Mouse (Mus musculus): ENCODE measurements at regions not wholly inside any gene's neighbourhood (a gene's known extent, or its start where the extent isn't known, plus 50 kb on each side); places are given as distances from the start of the nearest gene placed in this dataset.
"Not testable (repeated sequence)": the region's sequence is repeated elsewhere in the genome, so short reads cannot be mapped to it uniquely, and the experiment has no call there.

GRCm38 (mm10) chr7:118320307-118320706, 76.8 kb upstream of the Smg1 start:
- Histone ChIP-seq H3K4me3 (no peak overlapping the region), H3K27me3 (no peaks in the 10 kb centered on the region), H3K4me1 (no peaks in the 10 kb centered on the region), H3K36me3 (no peaks in the 10 kb centered on the region), H3K4me2 (replicated peaks) (no peak overlapping the region), H3K9ac (no peak overlapping the region), H3K9me3 (replicated peaks) (no peaks in the 10 kb centered on the region), H3K27ac (no peak overlapping the region)
- ATAC-seq (ENCODE audit: low FRiP score) = no peak
- 87% methylated on average over 4 of the region's 4 CpGs for WGBS

GRCm38 (mm10) chr7:118318432-118319135, 75.1 kb upstream of the Smg1 start:
- Histone ChIP-seq H3K27ac (no peak overlapping the region), H3K9me3 (replicated peaks) (no peaks in the 10 kb centered on the region), H3K4me2 (replicated peaks) (no peak overlapping the region), H3K27me3 (no peaks in the 10 kb centered on the region), H3K4me1 (no peaks in the 10 kb centered on the region), H3K9ac (no peak overlapping the region), H3K4me3 (no peak overlapping the region), H3K36me3 (no peaks in the 10 kb centered on the region)
- 78% methylated on average over 12 of the region's 12 CpGs for WGBS
- no peak for ATAC-seq (ENCODE audit: low FRiP score)

- H3K36me3 ChIP-seq; H3K9me3 ChIP-seq (replicated peaks); H3K4me3 ChIP-seq; H3K27ac ChIP-seq; H3K4me1 ChIP-seq; H3K4me2 ChIP-seq (replicated peaks); H3K9ac ChIP-seq; ATAC-seq (ENCODE audit: low FRiP score); H3K27me3 ChIP-seq: not testable (repeated sequence)
- WGBS = 74% methylated on average over 10 of the region's 10 CpGs
Observed at GRCm38 (mm10) chr7:118314886-118315285, 71.4 kb upstream of the Smg1 start.

- Histone ChIP-seq H3K27me3 (no peaks in the 10 kb centered on the region), H3K9me3 (replicated peaks) (no peaks in the 10 kb centered on the region), H3K36me3 (no peaks in the 10 kb centered on the region), H3K4me2 (replicated peaks) (no peak overlapping the region), H3K9ac (no peak overlapping the region), H3K27ac (no peak overlapping the region), H3K4me3 (no peak overlapping the region), H3K4me1 (no peaks in the 10 kb centered on the region)
- 79% methylated on average over 8 of the region's 8 CpGs for WGBS
- no peak for ATAC-seq (ENCODE audit: low FRiP score)
Observed at GRCm38 (mm10) chr7:118314228-118314658, 70.8 kb upstream of the Smg1 start.

- Histone ChIP-seq H3K4me3 (no peak overlapping the region), H3K4me1 (no peaks in the 10 kb centered on the region), H3K4me2 (replicated peaks) (no peak overlapping the region), H3K9me3 (replicated peaks) (no peaks in the 10 kb centered on the region), H3K9ac (no peak overlapping the region), H3K36me3 (no peaks in the 10 kb centered on the region), H3K27ac (no peak overlapping the region), H3K27me3 (no peaks in the 10 kb centered on the region)
- 73% methylated on average over 8 of the region's 8 CpGs for WGBS
- ATAC-seq (ENCODE audit: low FRiP score) = no peak
Observed at GRCm38 (mm10) chr7:118313818-118314217, 70.3 kb upstream of the Smg1 start.

GRCm38 (mm10) chr7:118309733-118310132, 66.3 kb upstream of the Smg1 start:
- Histone ChIP-seq H3K9me3 (replicated peaks) (no peaks in the 10 kb centered on the region), H3K27me3 (no peaks in the 10 kb centered on the region), H3K27ac (no peak overlapping the region), H3K4me2 (replicated peaks) (no peak overlapping the region), H3K4me3 (no peak overlapping the region), H3K9ac (no peak overlapping the region), H3K36me3 (no peaks in the 10 kb centered on the region), H3K4me1 (peaks cover 3% of the 10 kb centered on the region; the same call in 1 of the 2 replicates)
- WGBS = 81% methylated on average over 5 of the region's 5 CpGs
- ATAC-seq (ENCODE audit: low FRiP score) = no peak

- Histone ChIP-seq H3K4me2 (replicated peaks) (no peak overlapping the region), H3K9ac (no peak overlapping the region), H3K9me3 (replicated peaks) (no peaks in the 10 kb centered on the region), H3K4me3 (no peak overlapping the region), H3K36me3 (no peaks in the 10 kb centered on the region), H3K27me3 (no peaks in the 10 kb centered on the region), H3K27ac (no peak overlapping the region), H3K4me1 (peaks cover 3% of the 10 kb centered on the region; the same call in 1 of the 2 replicates)
- ATAC-seq (ENCODE audit: low FRiP score) = no peak
- WGBS = 93% methylated on average over 2 of the region's 2 CpGs
Observed at GRCm38 (mm10) chr7:118308882-118309281, 65.4 kb upstream of the Smg1 start.

GRCm38 (mm10) chr7:118304812-118305211, 61.3 kb upstream of the Smg1 start:
- WGBS = 1% methylated on average over 8 of the region's 8 CpGs
- H3K9me3 ChIP-seq (replicated peaks) = no peaks in the 10 kb centered on the region
- H3K4me1 ChIP-seq = peaks cover 6% of the 10 kb centered on the region
- no peak overlapping the region; the same call in 1 of the 2 replicates for H3K4me2 ChIP-seq (replicated peaks)
- no peaks in the 10 kb centered on the region for H3K36me3 ChIP-seq
- peak; percentile 66; the same call in 1 of the 2 replicates for ATAC-seq (ENCODE audit: low FRiP score)
- no peaks in the 10 kb centered on the region for H3K27me3 ChIP-seq
- H3K27ac ChIP-seq = no peak overlapping the region
- no peak overlapping the region for H3K4me3 ChIP-seq
- H3K9ac ChIP-seq = no peak overlapping the region

- no peaks in the 10 kb centered on the region for H3K27me3 ChIP-seq
- peaks cover 6% of the 10 kb centered on the region for H3K4me1 ChIP-seq
- no peaks in the 10 kb centered on the region for H3K36me3 ChIP-seq
- 69% methylated on average over 2 of the region's 2 CpGs for WGBS
- no peak for ATAC-seq (ENCODE audit: low FRiP score)
- no peak overlapping the region for H3K27ac ChIP-seq
- H3K9me3 ChIP-seq (replicated peaks) = no peaks in the 10 kb centered on the region
- H3K4me2 ChIP-seq (replicated peaks) = no peak overlapping the region
- H3K9ac ChIP-seq = no peak overlapping the region
- H3K4me3 ChIP-seq = no peak overlapping the region
Observed at GRCm38 (mm10) chr7:118304338-118304737, 60.9 kb upstream of the Smg1 start.

- WGBS = 88% methylated on average over 6 of the region's 6 CpGs
- Histone ChIP-seq H3K36me3 (no peaks in the 10 kb centered on the region), H3K27me3 (no peaks in the 10 kb centered on the region), H3K4me3 (no peak overlapping the region), H3K4me1 (peaks cover 6% of the 10 kb centered on the region), H3K9ac (no peak overlapping the region), H3K9me3 (replicated peaks) (no peaks in the 10 kb centered on the region), H3K4me2 (replicated peaks) (no peak overlapping the region), H3K27ac (no peak overlapping the region)
- ATAC-seq (ENCODE audit: low FRiP score) = no peak
Observed at GRCm38 (mm10) chr7:118303921-118304320, 60.5 kb upstream of the Smg1 start.

- H3K4me2 ChIP-seq (replicated peaks) = no peak overlapping the region
- no peak overlapping the region for H3K4me3 ChIP-seq
- 66% methylated on average over 7 of the region's 7 CpGs for WGBS
- no peak overlapping the region for H3K9ac ChIP-seq
- no peak for ATAC-seq (ENCODE audit: low FRiP score)
- no peaks in the 10 kb centered on the region for H3K9me3 ChIP-seq (replicated peaks)
- peaks cover 11% of the 10 kb centered on the region for H3K4me1 ChIP-seq
- no peaks in the 10 kb centered on the region for H3K27me3 ChIP-seq
- no peaks in the 10 kb centered on the region for H3K36me3 ChIP-seq
- H3K27ac ChIP-seq = no peak overlapping the region
Observed at GRCm38 (mm10) chr7:118300678-118301342, 57.3 kb upstream of the Smg1 start.

GRCm38 (mm10) chr7:118297613-118298012, 54.1 kb upstream of the Smg1 start:
- Histone ChIP-seq H3K36me3 (no peaks in the 10 kb centered on the region), H3K4me2 (replicated peaks) (peak overlapping the region; percentile 30), H3K27me3 (no peaks in the 10 kb centered on the region), H3K4me1 (peaks cover 9% of the 10 kb centered on the region), H3K4me3 (no peak overlapping the region), H3K27ac (no peak overlapping the region), H3K9ac (no peak overlapping the region), H3K9me3 (replicated peaks) (peaks cover 9% of the 10 kb centered on the region; the same call in 1 of the 2 replicates)
- ATAC-seq (ENCODE audit: low FRiP score) = peak; percentile 84
- 3% methylated on average over 13 of the region's 13 CpGs for WGBS
